In the genomic region with DNA sequence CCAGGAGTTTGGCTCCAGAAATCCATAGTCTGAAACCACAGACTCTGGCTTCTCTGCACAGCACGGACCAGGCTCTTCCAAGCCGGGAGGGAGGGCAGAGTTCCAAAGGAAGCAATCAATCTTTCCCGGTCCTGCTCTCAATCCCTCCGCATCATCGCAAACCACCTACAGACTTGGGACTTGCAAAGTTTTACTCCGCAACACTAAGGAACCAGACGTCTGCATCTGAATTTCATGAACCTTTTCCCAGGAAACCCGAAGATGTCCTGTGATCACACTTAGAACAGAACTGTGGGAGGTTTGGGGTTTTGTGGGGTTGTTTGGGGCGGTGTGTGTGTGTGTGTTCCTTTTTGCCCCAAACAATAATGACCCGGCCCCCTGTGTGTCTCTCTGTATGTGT, we compare ENCODE assay signal across 7 mouse cellular contexts. TPM values are rescaled to one million over a fixed set of nuclear protein-coding genes. Genes with fewer than 3 reads are reported as not detected.
A peak's percentile ranks its signal among the peaks of the same experiment; 100 is the strongest.
DNase-seq lines count a peak whose midpoint lies in the region; ATAC-seq and TF ChIP-seq lines count a peak whose summit lies in the region.

No protein-coding gene starts in this region.

- TF ChIP-seq POLR2A in CH12.LX (IDR thresholded peaks at IDR 0.05; ENCODE audit: low read depth, low read length): no peak
- TF ChIP-seq POLR2A in limb, embryonic 14.5 days (IDR thresholded peaks at IDR 0.05; ENCODE audit: borderline replicate concordance, extremely low read depth, insufficient read depth, insufficient read length): no peak
- TF ChIP-seq POLR2A in myocyte (IDR thresholded peaks at IDR 0.05; ENCODE audit: insufficient read length, low read depth): no peak

- H3ac ChIP-seq in myocyte (ENCODE audit: control insufficient read depth, insufficient read length): peak overlapping the region; percentile 87

- no peak for TF ChIP-seq RAD21 in CH12.LX (IDR thresholded peaks at IDR 0.05; ENCODE audit: low read depth, low read length)

- H3K36me3 ChIP-seq in CH12.LX (replicated peaks in 1 of 2; ENCODE audit: control insufficient read depth in 1 of 2, insufficient read depth in 1 of 2, low read length in 1 of 2) (peaks cover 0 to 20% of the 10 kb centered on the region in 2 experiments), myocyte (ENCODE audit: control insufficient read depth, insufficient read depth) (no peaks in the 10 kb centered on the region)
- H3K36me3 ChIP-seq in hindbrain, embryonic 10.5 days: no peaks in the 10 kb centered on the region
- no peaks in the 10 kb centered on the region for H3K36me3 ChIP-seq in limb, embryonic 14.5 days (ENCODE audit: control insufficient read depth, insufficient read depth, low read length)

- no peak for TF ChIP-seq EP300 in CH12.LX (IDR thresholded peaks at IDR 0.05; ENCODE audit: low read length)

- dilution Hi-C loops in CH12.LX (cut with MboI; ENCODE audit: extremely low pct_ligation_motif_present, extremely low pct_unique_long_range_greater_than_20kb, low sequenced_read_pairs): no loop called here

- no peaks in the 10 kb centered on the region for H3K9me3 ChIP-seq in CH12.LX (replicated peaks; ENCODE audit: low read length)
- H3K9me3 ChIP-seq in hindbrain, embryonic 10.5 days: no peaks in the 10 kb centered on the region
- no peaks in the 10 kb centered on the region for H3K9me3 ChIP-seq in limb, embryonic 14.5 days (ENCODE audit: control insufficient read depth, low read length)

- H3K79me2 ChIP-seq in CH12.LX (replicated peaks; ENCODE audit: control insufficient read depth, extremely low read depth, insufficient read depth, poor library complexity, severe bottlenecking) (peaks cover 53% of the 10 kb centered on the region), myocyte (ENCODE audit: control insufficient read depth, insufficient read depth) (peaks cover 53% of the 10 kb centered on the region)

- H3K27me3 ChIP-seq in CH12.LX (replicated peaks) (no peaks in the 10 kb centered on the region), myocyte (ENCODE audit: control insufficient read depth, insufficient read depth, insufficient read length) (no peaks in the 10 kb centered on the region)
- H3K27me3 ChIP-seq in hindbrain, embryonic 10.5 days (ENCODE audit: insufficient read depth, poor library complexity, severe bottlenecking): no peaks in the 10 kb centered on the region
- no peaks in the 10 kb centered on the region for H3K27me3 ChIP-seq in limb, embryonic 14.5 days (ENCODE audit: control insufficient read depth, insufficient read depth, low read length)

- DNase-seq in CH12.LX (ENCODE audit: extremely low read depth) (no peak), MN1 (ENCODE audit: low spot score) (peak; percentile 50)
- peak; percentile 37 for DNase-seq in embryo, embryonic 9.5 days (ENCODE audit: extremely low spot score)
- DNase-seq in hindbrain, embryonic 10.5 days (ENCODE audit: low spot score): peak; percentile 38
- DNase-seq in limb, embryonic 14.5 days (ENCODE audit: low spot score): peak; percentile 34
- no peak for DNase-seq in layer of hippocampus, adult 9-10 months (ENCODE audit: low spot score)

- in situ Hi-C loops in CH12.LX (cut with MboI; ENCODE audit: low pct_ligation_motif_present, low pct_unique_long_range_greater_than_20kb, low sequenced_read_pairs): no loop called here

- H3K4me1 ChIP-seq in CH12.LX (ENCODE audit: control insufficient read depth in 1 of 2, insufficient read depth in 2 of 2): peaks cover 28 to 59% of the 10 kb centered on the region in 2 experiments
- peaks cover 32% of the 10 kb centered on the region for H3K4me1 ChIP-seq in hindbrain, embryonic 10.5 days (replicated peaks)
- peaks cover 14% of the 10 kb centered on the region for H3K4me1 ChIP-seq in limb, embryonic 14.5 days (ENCODE audit: control insufficient read depth, insufficient read depth, low read length)

- no peak for TF ChIP-seq CTCF in CH12.LX (conservative IDR thresholded peaks at IDR 0.05 in 1 of 2, IDR thresholded peaks at IDR 0.05 in 1 of 2; ENCODE audit: low read depth in 2 of 2, low read length in 2 of 2)

- H3K4me2 ChIP-seq in CH12.LX (ENCODE audit: insufficient read depth, low read depth, poor library complexity, severe bottlenecking): peak overlapping the region; percentile 68; the same call in 1 of the 2 replicates
- H3K4me2 ChIP-seq in limb, embryonic 14.5 days (replicated peaks; ENCODE audit: low read depth, low read length, severe bottlenecking): peak overlapping the region; percentile 82
- peak overlapping the region; percentile 97 for H3K4me2 ChIP-seq in myocyte (ENCODE audit: low read depth)

- peak overlapping the region; percentile 96 for H3K9ac ChIP-seq in CH12.LX (ENCODE audit: insufficient read depth, low read depth)
- peak overlapping the region; percentile 79 for H3K9ac ChIP-seq in limb, embryonic 14.5 days (ENCODE audit: low read depth, low read length, severe bottlenecking)

- peak overlapping the region; percentile 90 to 91 (median 90) for H3K4me3 ChIP-seq in CH12.LX (replicated peaks in 1 of 3; ENCODE audit: low read depth in 2 of 3, low read length in 2 of 3, poor library complexity in 1 of 3)
- H3K4me3 ChIP-seq in hindbrain, embryonic 10.5 days: peak overlapping the region; percentile 94
- H3K4me3 ChIP-seq in limb, embryonic 14.5 days (replicated peaks; ENCODE audit: low read length): peak overlapping the region; percentile 84
- H3K4me3 ChIP-seq in myocyte: peak overlapping the region; percentile 60

- WGBS in hindbrain, embryonic 10.5 days: 7% methylated on average over 10 of the region's 10 CpGs
- WGBS in limb, embryonic 14.5 days: under 1% methylated on average over 10 of the region's 10 CpGs

- ATAC-seq in limb, embryonic 14.5 days (ENCODE audit: low FRiP score, low read depth): no peak

- H3K27ac ChIP-seq in CH12.LX (ENCODE audit: insufficient read depth, low read depth): peak overlapping the region; percentile 59; the same call in 1 of the 2 replicates
- peak overlapping the region; percentile 90 for H3K27ac ChIP-seq in hindbrain, embryonic 10.5 days
- peak overlapping the region; percentile 33; the same call in 1 of the 2 replicates for H3K27ac ChIP-seq in limb, embryonic 14.5 days (replicated peaks; ENCODE audit: low read depth, low read length)

TF ChIP-seq in CH12.LX, 34 proteins besides CTCF, POLR2A, EP300 and RAD21:
- TF ChIP-seq POLR2AphosphoS2 (IDR thresholded peaks at IDR 0.05; ENCODE audit: low read depth, low read length): no peak
- 0 out of 2 replicates have a peak, but pooled peaks have one; percentile 7 for TF ChIP-seq SIN3A (IDR thresholded peaks at IDR 0.05; ENCODE audit: low read length)
- peak; percentile 20; the same call in 1 of the 2 replicates for TF ChIP-seq UBTF (IDR thresholded peaks at IDR 0.05; ENCODE audit: low read depth, low read length)

TF ChIP-seq in myocyte, 11 proteins besides CTCF, POLR2A, EP300 and RAD21:
- TF ChIP-seq REST (IDR thresholded peaks at IDR 0.05; ENCODE audit: insufficient read depth, insufficient read length): no peak

RNA-seq across cellular contexts. Expression of a gene that starts 0.8 kb away (rescaled TPM):
- total RNA-seq in CH12.LX (2012; rRNA removed): 17.8 and 18.8 TPM in 2 replicates
- total RNA-seq in CH12.LX (2014; rRNA removed): 16.6 and 16.9 TPM in 2 replicates
- polyA plus RNA-seq in CH12.LX (2012; ENCODE audit: insufficient read length, low read depth): 28.9 and 33.0 TPM in 2 replicates
- 36.9 and 41.2 TPM in 2 replicates for polyA plus RNA-seq in hindbrain, embryonic 10.5 days (2016; fragmentation: Nextera tagmentation; extraction: Ambion mirVana)
- 12.5 and 16.8 TPM in 2 replicates for polyA plus RNA-seq in limb, embryonic 14.5 days (2012; rRNA removed)
- polyA plus RNA-seq in limb, embryonic 14.5 days (2014; fragmentation: Nextera tagmentation; extraction: Ambion mirVana): 38.7 and 41.4 TPM in 2 replicates
- 16.8 TPM for polyA plus RNA-seq in myocyte (2012; fragmentation: generic; extraction: Trizol)

Comparison
In these comparisons a context has a peak if more than half of its experiments do, and no peak if none do; other contexts are left out.
1. DNase-seq: peak in MN1 (single experiment), embryo, embryonic 9.5 days (single experiment), hindbrain, embryonic 10.5 days (single experiment) and limb, embryonic 14.5 days (single experiment); none in CH12.LX (single experiment) and layer of hippocampus, adult 9-10 months (single experiment).
2. H3K27ac ChIP-seq: peak in every context shown above with its lines; median percentile 90 in hindbrain, embryonic 10.5 days; 59 in CH12.LX; 33 in limb, embryonic 14.5 days.
3. Peak in every context shown above with its lines, with median percentiles within 50 percentile points of each other: H3K4me2 ChIP-seq and H3K4me3 ChIP-seq.